Mouse (Mus musculus): Measurements from ENCODE around the gene Fgfr2. TPM values are rescaled to one million over a fixed set of nuclear protein-coding genes. Genes with fewer than 3 reads are reported as not detected.
A peak's percentile ranks its signal among the peaks of the same experiment; 100 is the strongest.
"Not testable (repeated sequence)": the region's sequence is repeated elsewhere in the genome, so short reads cannot be mapped to it uniquely, and the experiment has no call there.

The Fgfr2 gene
- total RNA-seq, 2 experiments from 2014 or later: 56.7 to 61.5 TPM

GRCm38 (mm10) chr7:132673931-132674755 lies 449.0 kb downstream of the Fgfr2 start:
- no peak for DNase-seq (ENCODE audit: low spot score in 2 of 2)

GRCm38 (mm10) chr7:132672481-132672959 lies 450.6 kb downstream of the Fgfr2 start:
- DNase-seq (ENCODE audit: low spot score in 2 of 2): peak in 1 of 2 experiments; percentile 28

- no peak for DNase-seq (ENCODE audit: low spot score in 2 of 2)
Measured at GRCm38 (mm10) chr7:132670863-132671165, 452.3 kb downstream of the Fgfr2 start.

- no peak for DNase-seq (ENCODE audit: low spot score in 2 of 2)
Measured at GRCm38 (mm10) chr7:132669999-132670862, 452.9 kb downstream of the Fgfr2 start.

- no peak for DNase-seq (ENCODE audit: low spot score in 2 of 2)
Measured at GRCm38 (mm10) chr7:132668604-132669003, 454.5 kb downstream of the Fgfr2 start.

GRCm38 (mm10) chr7:132666516-132666915 lies 456.6 kb downstream of the Fgfr2 start:
- no peak for DNase-seq (ENCODE audit: low spot score in 2 of 2)

- no peak for DNase-seq (ENCODE audit: low spot score in 2 of 2)
Measured at GRCm38 (mm10) chr7:132665664-132666382, 457.3 kb downstream of the Fgfr2 start.

- no peak for DNase-seq (ENCODE audit: low spot score in 2 of 2)
Measured at GRCm38 (mm10) chr7:132664815-132665214, 458.3 kb downstream of the Fgfr2 start.

GRCm38 (mm10) chr7:132662831-132663230 lies 460.3 kb downstream of the Fgfr2 start:
- not testable (repeated sequence) for DNase-seq (ENCODE audit: low spot score in 2 of 2)

GRCm38 (mm10) chr7:132659633-132660032 lies 463.5 kb downstream of the Fgfr2 start:
- no peak for DNase-seq (ENCODE audit: low spot score in 2 of 2)

DNA sequence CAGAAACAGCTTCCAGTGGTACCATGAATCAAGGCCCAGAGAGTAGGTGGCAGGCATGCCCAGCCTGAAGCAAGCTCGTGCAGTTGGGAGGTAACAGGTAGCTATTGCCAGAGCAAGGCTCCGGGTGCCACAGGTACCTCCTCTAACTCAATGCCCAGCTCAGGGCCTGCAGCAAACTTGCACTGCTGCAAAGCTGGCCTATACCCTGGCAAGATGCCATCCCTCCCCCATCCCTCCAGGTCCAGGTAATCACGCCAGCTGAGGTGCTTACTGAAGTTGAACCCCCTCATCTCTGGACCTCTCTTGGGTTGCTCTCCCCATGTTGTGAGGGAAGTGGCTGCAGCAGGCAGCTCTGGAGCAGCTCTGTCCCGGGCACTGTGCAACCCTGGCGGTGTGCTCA lies 464.5 kb downstream of the Fgfr2 start:
- DNase-seq (ENCODE audit: low spot score in 2 of 2): no peak

- DNase-seq (ENCODE audit: low spot score in 2 of 2): no peak
Measured at GRCm38 (mm10) chr7:132658058-132658450, 465.1 kb downstream of the Fgfr2 start.

GRCm38 (mm10) chr7:132657371-132658057 lies 465.6 kb downstream of the Fgfr2 start:
- DNase-seq (ENCODE audit: low spot score in 2 of 2): no peak

DNA sequence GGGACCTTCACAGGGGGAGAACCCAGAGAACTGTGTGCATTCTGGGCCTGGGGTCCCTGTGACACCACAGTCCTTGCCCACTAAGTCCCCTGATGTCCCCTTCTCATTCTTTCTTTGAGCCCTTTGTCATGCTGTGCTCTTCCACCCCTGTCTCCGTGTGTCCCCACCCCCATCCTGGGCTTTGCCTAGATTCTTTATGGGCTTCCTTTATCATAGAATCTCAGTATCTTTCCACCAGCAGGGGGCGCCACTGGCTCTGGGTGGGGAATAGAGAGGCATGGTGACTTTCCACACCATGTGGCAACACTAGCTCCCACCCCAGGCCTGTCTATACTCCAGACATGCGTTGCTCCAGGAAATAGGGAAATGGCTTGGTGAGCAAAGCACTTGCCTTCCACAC lies 466.6 kb downstream of the Fgfr2 start:
- peak; percentile 82 to 88 for DNase-seq (ENCODE audit: low spot score in 2 of 2)

GRCm38 (mm10) chr7:132656075-132656474 lies 467.1 kb downstream of the Fgfr2 start:
- DNase-seq (ENCODE audit: low spot score in 2 of 2): peak; percentile 81 to 94

GRCm38 (mm10) chr7:132654412-132654811 lies 468.7 kb downstream of the Fgfr2 start:
- no peak for DNase-seq (ENCODE audit: low spot score in 2 of 2)

- no peak for DNase-seq (ENCODE audit: low spot score in 2 of 2)
Measured at GRCm38 (mm10) chr7:132646514-132646913, 476.6 kb downstream of the Fgfr2 start.

GRCm38 (mm10) chr7:132644605-132645279 lies 478.4 kb downstream of the Fgfr2 start:
- no peak for DNase-seq (ENCODE audit: low spot score in 2 of 2)

DNA sequence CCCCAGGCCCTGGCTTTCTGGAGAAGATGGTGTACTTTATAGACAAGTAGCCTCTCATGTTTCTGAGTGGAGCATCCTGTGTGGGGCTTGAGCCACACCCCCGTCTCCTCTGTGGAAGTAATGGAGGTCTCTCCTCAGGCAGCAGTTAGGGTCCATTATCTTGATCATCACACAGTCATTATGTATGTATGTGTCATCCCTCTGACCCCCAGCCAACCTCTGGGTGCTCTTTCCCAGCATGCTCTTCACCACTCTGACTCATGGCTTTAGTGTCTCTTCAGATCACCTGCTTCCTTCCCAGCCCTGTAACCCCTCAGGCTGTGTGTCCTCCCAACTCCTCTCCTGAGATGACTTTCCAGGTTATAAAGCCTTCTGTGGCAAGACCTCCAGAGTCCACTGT lies 481.5 kb downstream of the Fgfr2 start:
- no peak for DNase-seq (ENCODE audit: low spot score in 2 of 2)

DNA sequence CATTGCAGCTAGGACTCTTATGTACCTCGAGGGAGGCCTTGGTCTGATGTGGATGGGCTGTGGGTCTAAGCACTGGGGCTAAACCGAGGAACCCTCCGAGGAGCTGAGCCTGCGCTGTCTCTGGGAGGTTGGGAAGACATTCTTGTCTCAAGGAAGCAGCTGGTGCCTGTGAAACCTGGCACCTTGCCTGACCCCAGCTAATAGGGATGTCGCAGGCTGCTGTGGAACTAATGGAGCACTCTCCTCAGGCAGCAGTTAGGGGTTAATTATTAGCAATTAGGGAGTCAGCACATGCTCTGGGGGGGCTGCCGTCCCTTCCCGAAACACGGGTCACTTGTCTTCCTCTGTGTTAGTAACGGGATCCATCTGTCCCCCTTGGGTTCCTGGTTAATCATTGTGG lies 482.2 kb downstream of the Fgfr2 start:
- peak in 1 of 2 experiments; percentile 34 for DNase-seq (ENCODE audit: low spot score in 2 of 2)

Data from layer of hippocampus, adult 18-20 months (tissue).